Mouse (Mus musculus): Measurements from ENCODE around the gene Dhh. TPM values are rescaled to one million over a fixed set of nuclear protein-coding genes. Genes with fewer than 3 reads are reported as not detected.

The Dhh gene
- total and polyA plus RNA-seq, 3 experiments: not detected

DNA sequence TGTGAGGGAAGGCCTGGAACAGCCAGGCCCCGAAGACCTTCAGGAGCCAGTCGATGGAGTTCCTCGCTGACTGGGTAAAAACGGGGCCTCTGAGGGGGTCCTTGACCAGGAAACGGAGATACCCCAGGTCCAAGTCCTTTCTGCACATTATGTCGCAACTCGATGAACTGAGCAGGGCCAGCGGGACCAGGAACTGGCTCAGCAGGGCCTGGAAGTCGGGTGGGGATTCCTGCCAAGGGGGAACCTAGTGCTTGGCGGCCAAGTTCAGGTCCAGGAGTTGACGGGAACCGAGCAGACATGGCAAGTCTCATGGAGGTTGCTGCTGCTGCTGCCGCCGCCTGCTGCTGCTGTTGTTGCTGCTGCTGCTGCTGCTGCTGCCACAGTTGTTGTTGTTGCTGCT is 47.7 kb downstream of the Dhh start:
- no peak overlapping the region for H3K4me3 ChIP-seq (replicated peaks in 1 of 3; ENCODE audit: low read depth in 2 of 3, low read length in 2 of 3, poor library complexity in 1 of 3)
- peaks cover 8% of the 10 kb centered on the region; the same call in 1 of the 2 replicates for H3K79me2 ChIP-seq (replicated peaks; ENCODE audit: control insufficient read depth, extremely low read depth, insufficient read depth, poor library complexity, severe bottlenecking)
- H3K9ac ChIP-seq (ENCODE audit: insufficient read depth, low read depth): no peak overlapping the region
- H3K4me1 ChIP-seq (ENCODE audit: control insufficient read depth in 1 of 2, insufficient read depth in 2 of 2): no peaks in the 10 kb centered on the region
- dilution Hi-C loops (cut with MboI; ENCODE audit: extremely low pct_ligation_motif_present, extremely low pct_unique_long_range_greater_than_20kb, low sequenced_read_pairs): no loop called here
- in situ Hi-C loops (cut with MboI; ENCODE audit: low pct_ligation_motif_present, low pct_unique_long_range_greater_than_20kb, low sequenced_read_pairs): no loop called here
- H3K4me2 ChIP-seq (ENCODE audit: insufficient read depth, low read depth, poor library complexity, severe bottlenecking): no peak overlapping the region
- no peaks in the 10 kb centered on the region for H3K27me3 ChIP-seq (replicated peaks)
- no peak overlapping the region for H3K27ac ChIP-seq (ENCODE audit: insufficient read depth, low read depth)
- no peak for TF ChIP-seq POLR2AphosphoS2 (IDR thresholded peaks at IDR 0.05; ENCODE audit: low read depth, low read length)
- TF ChIP-seq UBTF (IDR thresholded peaks at IDR 0.05; ENCODE audit: low read depth, low read length): no peak
- TF ChIP-seq POLR2A (IDR thresholded peaks at IDR 0.05; ENCODE audit: low read depth, low read length): no peak
- no peaks in the 10 kb centered on the region for H3K9me3 ChIP-seq (replicated peaks; ENCODE audit: low read length)
- peaks cover 96 to 100% of the 10 kb centered on the region in 2 experiments for H3K36me3 ChIP-seq (replicated peaks in 1 of 2; ENCODE audit: control insufficient read depth in 1 of 2, insufficient read depth in 1 of 2, low read length in 1 of 2)
- no peak for DNase-seq (ENCODE audit: extremely low read depth)

DNA sequence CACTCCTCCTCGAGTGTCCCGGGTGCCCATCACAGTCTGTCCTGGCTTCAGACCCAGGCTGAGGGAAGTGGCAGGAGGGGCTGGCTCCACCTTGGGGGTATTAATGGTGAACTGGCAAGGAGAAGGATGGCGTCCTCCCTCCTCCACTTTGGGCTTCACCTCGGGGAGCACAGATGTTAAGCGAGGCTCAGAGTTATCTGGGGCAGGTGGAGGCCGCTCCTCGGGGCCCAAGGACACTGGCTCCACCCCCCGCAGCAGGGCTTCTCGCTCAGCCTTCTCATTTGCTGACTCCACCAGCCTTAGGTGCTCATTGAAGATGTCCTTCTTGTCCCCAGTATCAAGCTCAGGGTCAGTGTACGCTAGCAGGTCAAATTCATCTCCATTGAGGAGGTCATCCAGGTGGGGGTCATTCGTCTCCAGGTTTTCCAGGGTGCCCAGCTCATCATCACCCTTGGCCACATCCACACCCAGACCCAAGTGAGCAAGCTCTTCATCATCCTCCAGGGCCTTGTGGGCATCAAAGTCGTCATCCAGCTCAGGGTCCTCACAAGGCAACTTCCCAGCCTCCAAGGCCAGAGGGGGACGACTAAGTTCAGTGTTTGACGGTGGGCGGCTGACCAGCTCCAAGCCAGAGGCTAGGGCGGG is 48.3 kb downstream of the Dhh start:
- dilution Hi-C loops (cut with MboI; ENCODE audit: extremely low pct_ligation_motif_present, extremely low pct_unique_long_range_greater_than_20kb, low sequenced_read_pairs): no loop called here

DNA sequence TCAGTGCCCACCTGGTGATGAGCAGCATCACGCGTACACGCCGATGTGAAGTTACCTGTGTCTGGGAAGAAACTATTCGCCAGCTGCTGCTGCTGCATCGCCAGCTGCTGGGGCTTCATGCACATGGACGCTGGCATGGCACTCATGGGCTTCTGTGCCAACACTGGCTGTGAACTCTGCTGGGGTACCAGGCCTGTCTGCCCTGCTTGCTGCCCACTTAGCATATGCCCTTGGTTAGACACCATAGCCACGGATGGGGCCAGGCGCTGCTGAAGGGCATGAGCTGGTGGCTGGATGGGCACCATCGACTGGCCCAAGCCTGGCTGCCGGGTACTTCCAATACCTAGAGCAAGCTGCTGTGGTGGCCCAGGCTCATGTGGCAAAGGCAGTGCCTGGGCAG is 49.2 kb downstream of the Dhh start:
- Histone ChIP-seq H3K9me3 (replicated peaks; ENCODE audit: low read length) (no peaks in the 10 kb centered on the region), H3K36me3 (replicated peaks in 1 of 2; ENCODE audit: control insufficient read depth in 1 of 2, insufficient read depth in 1 of 2, low read length in 1 of 2) (peaks cover 96 to 100% of the 10 kb centered on the region in 2 experiments)

More for the DNA sequence above, 48.3 kb downstream of the Dhh start:
- no peak overlapping the region for H3K4me2 ChIP-seq (ENCODE audit: insufficient read depth, low read depth, poor library complexity, severe bottlenecking)
- in situ Hi-C loops (cut with MboI; ENCODE audit: low pct_ligation_motif_present, low pct_unique_long_range_greater_than_20kb, low sequenced_read_pairs): no loop called here
- DNase-seq (ENCODE audit: extremely low read depth): no peak
- H3K9ac ChIP-seq (ENCODE audit: insufficient read depth, low read depth): no peak overlapping the region
- no peak overlapping the region for H3K4me3 ChIP-seq (replicated peaks in 1 of 3; ENCODE audit: low read depth in 2 of 3, low read length in 2 of 3, poor library complexity in 1 of 3)
- H3K27me3 ChIP-seq (replicated peaks): no peaks in the 10 kb centered on the region
- peaks cover 96 to 100% of the 10 kb centered on the region in 2 experiments for H3K36me3 ChIP-seq (replicated peaks in 1 of 2; ENCODE audit: control insufficient read depth in 1 of 2, insufficient read depth in 1 of 2, low read length in 1 of 2)
- H3K9me3 ChIP-seq (replicated peaks; ENCODE audit: low read length): no peaks in the 10 kb centered on the region
- H3K79me2 ChIP-seq (replicated peaks; ENCODE audit: control insufficient read depth, extremely low read depth, insufficient read depth, poor library complexity, severe bottlenecking): peaks cover 8% of the 10 kb centered on the region; the same call in 1 of the 2 replicates
- no peak for TF ChIP-seq BHLHE40 (IDR thresholded peaks at IDR 0.05; ENCODE audit: low read depth, low read length)
- TF ChIP-seq NELFE (IDR thresholded peaks at IDR 0.05; ENCODE audit: low read depth, low read length): no peak
- TF ChIP-seq POLR2A (IDR thresholded peaks at IDR 0.05; ENCODE audit: low read depth, low read length): no peak
- no peak for TF ChIP-seq GABPA (IDR thresholded peaks at IDR 0.05; ENCODE audit: insufficient replicate concordance, low read depth, low read length)
- no peak for TF ChIP-seq NRF1 (IDR thresholded peaks at IDR 0.05; ENCODE audit: low read depth, low read length)
- no peak for TF ChIP-seq PAX5 (IDR thresholded peaks at IDR 0.05; ENCODE audit: low read length)
- TF ChIP-seq USF1 (IDR thresholded peaks at IDR 0.05; ENCODE audit: low read depth, low read length): no peak
- no peak for TF ChIP-seq POLR2AphosphoS2 (IDR thresholded peaks at IDR 0.05; ENCODE audit: low read depth, low read length)
- no peak for TF ChIP-seq MAFK (IDR thresholded peaks at IDR 0.05; ENCODE audit: insufficient replicate concordance, low read length)
- TF ChIP-seq UBTF (IDR thresholded peaks at IDR 0.05; ENCODE audit: low read depth, low read length): no peak
- no peak for TF ChIP-seq RAD21 (IDR thresholded peaks at IDR 0.05; ENCODE audit: low read depth, low read length)
- TF ChIP-seq ZKSCAN1 (IDR thresholded peaks at IDR 0.05; ENCODE audit: borderline replicate concordance, low read depth, low read length): no peak
- TF ChIP-seq EP300 (IDR thresholded peaks at IDR 0.05; ENCODE audit: low read length): no peak
- no peak for TF ChIP-seq MAX (IDR thresholded peaks at IDR 0.05; ENCODE audit: low read length)
- H3K4me1 ChIP-seq (ENCODE audit: control insufficient read depth in 1 of 2, insufficient read depth in 2 of 2): no peaks in the 10 kb centered on the region
- H3K27ac ChIP-seq (ENCODE audit: insufficient read depth, low read depth): no peak overlapping the region

More for the DNA sequence above, 49.2 kb downstream of the Dhh start:
- Histone ChIP-seq H3K4me3 (replicated peaks in 1 of 3; ENCODE audit: low read depth in 2 of 3, low read length in 2 of 3, poor library complexity in 1 of 3) (no peak overlapping the region), H3K4me2 (ENCODE audit: insufficient read depth, low read depth, poor library complexity, severe bottlenecking) (no peak overlapping the region), H3K4me1 (ENCODE audit: control insufficient read depth in 1 of 2, insufficient read depth in 2 of 2) (no peaks in the 10 kb centered on the region), H3K79me2 (replicated peaks; ENCODE audit: control insufficient read depth, extremely low read depth, insufficient read depth, poor library complexity, severe bottlenecking) (peaks cover 8% of the 10 kb centered on the region; the same call in 1 of the 2 replicates), H3K27ac (ENCODE audit: insufficient read depth, low read depth) (no peak overlapping the region), H3K27me3 (replicated peaks) (no peaks in the 10 kb centered on the region), H3K9ac (ENCODE audit: insufficient read depth, low read depth) (no peak overlapping the region)
- TF ChIP-seq TBP (conservative IDR thresholded peaks at IDR 0.05; ENCODE audit: low read depth, low read length): no peak
- TF ChIP-seq KAT2A (IDR thresholded peaks at IDR 0.05; ENCODE audit: insufficient replicate concordance, low read length): no peak
- TF ChIP-seq RCOR1 (conservative IDR thresholded peaks at IDR 0.05; ENCODE audit: low read depth, low read length): no peak
- no peak for TF ChIP-seq ETS1 (conservative IDR thresholded peaks at IDR 0.05; ENCODE audit: low read depth, low read length)
- TF ChIP-seq POLR2AphosphoS2 (IDR thresholded peaks at IDR 0.05; ENCODE audit: low read depth, low read length): no peak
- TF ChIP-seq JUN (IDR thresholded peaks at IDR 0.05; ENCODE audit: insufficient read depth, low read depth, low read length): no peak
- no peak for TF ChIP-seq USF2 (conservative IDR thresholded peaks at IDR 0.05; ENCODE audit: low read depth, low read length)
- no peak for TF ChIP-seq IRF4 (IDR thresholded peaks at IDR 0.05; ENCODE audit: low read depth, low read length)
- no peak for TF ChIP-seq SIN3A (IDR thresholded peaks at IDR 0.05; ENCODE audit: low read length)
- no peak for TF ChIP-seq CHD1 (IDR thresholded peaks at IDR 0.05; ENCODE audit: low read depth, low read length)
- no peak for TF ChIP-seq E2F4 (IDR thresholded peaks at IDR 0.05; ENCODE audit: insufficient replicate concordance, low read depth, low read length)
- no peak for TF ChIP-seq SMC3 (IDR thresholded peaks at IDR 0.05; ENCODE audit: low read depth, low read length)
- no peak for TF ChIP-seq ZC3H11A (IDR thresholded peaks at IDR 0.05; ENCODE audit: low read depth, low read length)
- TF ChIP-seq MAX (IDR thresholded peaks at IDR 0.05; ENCODE audit: low read length): no peak
- no peak for TF ChIP-seq ZMIZ1 (IDR thresholded peaks at IDR 0.05; ENCODE audit: low read depth, low read length)
- TF ChIP-seq NELFE (IDR thresholded peaks at IDR 0.05; ENCODE audit: low read depth, low read length): no peak
- no peak for TF ChIP-seq ELF1 (IDR thresholded peaks at IDR 0.05; ENCODE audit: low read depth, low read length)
- TF ChIP-seq EP300 (IDR thresholded peaks at IDR 0.05; ENCODE audit: low read length): no peak
- dilution Hi-C loops (cut with MboI; ENCODE audit: extremely low pct_ligation_motif_present, extremely low pct_unique_long_range_greater_than_20kb, low sequenced_read_pairs) (no loop called here), in situ Hi-C loops (cut with MboI; ENCODE audit: low pct_ligation_motif_present, low pct_unique_long_range_greater_than_20kb, low sequenced_read_pairs) (no loop called here)
- DNase-seq (ENCODE audit: extremely low read depth): no peak

All from CH12.LX (cell line).